7 mouse cellular contexts compared by ENCODE assay signal in genomic region chr8:70282603-70283135, GRCm38 (mm10). TPM values are rescaled to one million over a fixed set of nuclear protein-coding genes. Genes with fewer than 3 reads are reported as not detected.
DNase-seq lines count a peak whose midpoint lies in the region; ATAC-seq and TF ChIP-seq lines count a peak whose summit lies in the region.

Gene Homer3 (plus strand): TSS chr8:70282827.

- TF ChIP-seq POLR2A in small intestine, adult 2 months (IDR thresholded peaks at IDR 0.05; ENCODE audit: low read depth, low read length), result no peak; the same call in 1 of the 2 replicates

- intact Hi-C loops in left cerebral cortex, postnatal 4 days (cut with DNase I), result no loop called here

- peaks cover 21% of the 10 kb centered on the region for H3K36me3 ChIP-seq in intestine, postnatal 0 days (ENCODE audit: control insufficient read depth, insufficient read depth)
- H3K36me3 ChIP-seq in midbrain, embryonic 12.5 days, result peaks cover 30% of the 10 kb centered on the region
- H3K36me3 ChIP-seq in small intestine, adult 2 months (ENCODE audit: control insufficient read depth, insufficient read depth, low read length), result no peaks in the 10 kb centered on the region

- peak within 1 kb of the TSS; percentile 89 for H3K4me2 ChIP-seq in intestine, postnatal 0 days (replicated peaks; ENCODE audit: low read depth)
- H3K4me2 ChIP-seq in midbrain, embryonic 12.5 days (replicated peaks), result peak within 1 kb of the TSS; percentile 85

- no peaks in the 10 kb centered on the region for H3K9me3 ChIP-seq in intestine, postnatal 0 days (ENCODE audit: control insufficient read depth)
- H3K9me3 ChIP-seq in midbrain, embryonic 12.5 days, result peaks cover 4% of the 10 kb centered on the region; the same call in 1 of the 2 replicates

- H3K27me3 ChIP-seq in intestine, postnatal 0 days (replicated peaks; ENCODE audit: control insufficient read depth, insufficient read depth, low read length), result no peaks in the 10 kb centered on the region
- H3K27me3 ChIP-seq in midbrain, embryonic 12.5 days, result no peaks in the 10 kb centered on the region; the same call in 1 of the 2 replicates
- H3K27me3 ChIP-seq in small intestine, adult 2 months (ENCODE audit: control insufficient read depth, insufficient read depth, low read length), result peaks cover 5% of the 10 kb centered on the region; the same call in 1 of the 2 replicates

- peak within 1 kb of the TSS; percentile 83 for H3K9ac ChIP-seq in intestine, postnatal 0 days (ENCODE audit: low read depth, low read length)
- peak within 1 kb of the TSS; percentile 93 for H3K9ac ChIP-seq in midbrain, embryonic 12.5 days (replicated peaks)

- 2% methylated on average over 35 of the region's 36 CpGs for WGBS in intestine, postnatal 0 days
- 2% methylated on average over 35 of the region's 36 CpGs for WGBS in midbrain, embryonic 12.5 days
- WGBS in small intestine, adult 2 months, result 4% methylated on average over 34 of the region's 36 CpGs

- ATAC-seq in intestine, postnatal 0 days, result peak; percentile 80
- ATAC-seq in midbrain, embryonic 12.5 days (ENCODE audit: low FRiP score, low read depth), result peak; percentile 90

- peak; percentile 92 for DNase-seq in adrenal gland, adult 2 months
- DNase-seq in embryo, embryonic 9.5 days (ENCODE audit: extremely low spot score), result peak; percentile 99
- no peak for DNase-seq in gonadal fat pad, adult 2 months (ENCODE audit: low read depth)
- DNase-seq in left cerebral cortex, postnatal 4 days, result peak; percentile 87

- no peaks in the 10 kb centered on the region for H3K4me1 ChIP-seq in intestine, postnatal 0 days (replicated peaks; ENCODE audit: control insufficient read depth, insufficient read depth, low read length)
- peaks cover 15% of the 10 kb centered on the region for H3K4me1 ChIP-seq in midbrain, embryonic 12.5 days
- no peaks in the 10 kb centered on the region for H3K4me1 ChIP-seq in small intestine, adult 2 months (ENCODE audit: control insufficient read depth, insufficient read depth, insufficient read length, low read length)

- peak within 1 kb of the TSS; percentile 37 for H3K27ac ChIP-seq in intestine, postnatal 0 days (ENCODE audit: low read depth, low read length)
- peak within 1 kb of the TSS; percentile 79 for H3K27ac ChIP-seq in midbrain, embryonic 12.5 days (replicated peaks)
- no peak within 1 kb of the TSS; the same call in 1 of the 2 replicates for H3K27ac ChIP-seq in small intestine, adult 2 months (ENCODE audit: insufficient read depth, low read depth, low read length)

- H3K4me3 ChIP-seq in intestine, postnatal 0 days (ENCODE audit: low read depth, low read length), result peak within 1 kb of the TSS; percentile 69
- peak within 1 kb of the TSS; percentile 71 for H3K4me3 ChIP-seq in midbrain, embryonic 12.5 days
- H3K4me3 ChIP-seq in small intestine, adult 2 months (ENCODE audit: low read depth, low read length), result peak within 1 kb of the TSS; percentile 86

- TF ChIP-seq CTCF in intestine, postnatal 0 days (IDR thresholded peaks at IDR 0.05; ENCODE audit: low read depth), result peak; percentile 88
- TF ChIP-seq CTCF in small intestine, adult 2 months (IDR thresholded peaks at IDR 0.05; ENCODE audit: extremely low read depth, insufficient read length, insufficient replicate concordance, low read depth, low read length), result peak; percentile 81; the same call in 1 of the 2 replicates

RNA-seq across cellular contexts. Expression of gene Homer3, which starts in this region (rescaled TPM):
- total RNA-seq in adrenal gland, adult 2 months (2021), result 10 to 100 TPM; 16.0 to 21.8 TPM
- 56.8 and 68.4 TPM in 2 replicates for polyA plus RNA-seq in adrenal gland, adult 2 months (2012; rRNA removed)
- 55.2 and 64.2 TPM in 2 replicates for polyA plus RNA-seq in gonadal fat pad, adult 2 months (2012; rRNA removed)
- polyA plus RNA-seq in intestine, postnatal 0 days (2015; fragmentation: Nextera tagmentation; extraction: Ambion mirVana), result 18.5 and 18.7 TPM in 2 replicates
- 10 to 100 TPM; 20.0 to 22.3 TPM for total RNA-seq in left cerebral cortex, postnatal 4 days (2021)
- polyA plus RNA-seq in midbrain, embryonic 12.5 days (2016; fragmentation: Nextera tagmentation; extraction: Ambion mirVana), result 99.6 and 100 TPM in 2 replicates
- polyA plus RNA-seq in small intestine, adult 2 months (2012; rRNA removed), result 4.8 and 9.4 TPM in 2 replicates
